Mouse (Mus musculus) heart, postnatal 0 days (tissue): Measurements from ENCODE around the gene Olfr49.

Experiments
- CTCF ChIP-seq: IDR thresholded peaks from 2 replicates; pipeline ENCODE4 v1.5.1; 2016; ENCODE audit warnings: antibody characterized with exemption, control low read depth, low read depth
- EP300 ChIP-seq: IDR thresholded peaks from 2 replicates; pipeline ENCODE4 v1.6.1; 2016; ENCODE audit warnings: antibody characterized with exemption, low read depth

GRCm38 (mm10) chr14:54272696-54273095, 12.0 kb downstream of the Olfr49 start:
- TF ChIP-seq CTCF: no peak
- TF ChIP-seq EP300: no peak
